Mouse (Mus musculus) MEL (cell line): Measurements from ENCODE around the gene Hck. TPM values are rescaled to one million over a fixed set of nuclear protein-coding genes. Genes with fewer than 3 reads are reported as not detected.

Source experiments
- DNase-seq: peaks from one replicate; pipeline ENCODE4 v3.0.0; 2011; ENCODE audit warnings: low read depth, low spot score
- H3K27ac ChIP-seq: 2 replicates; pipeline ENCODE4 v1.5.1; 2012; ENCODE audit warnings: low read depth, mild to moderate bottlenecking, control low read depth, low read length, moderate library complexity; ENCODE audit not compliant: control insufficient read depth
- H3K27me3 ChIP-seq, 2 experiments: fragments of 150-350 bp in 1 of 2; sonication (generic) in 1 of 2; 2 replicates each; pipeline ENCODE4 v1.6.1; 2012; ENCODE audit warnings: low read length in 2 of 2, mild to moderate bottlenecking in 2 of 2, improper control_type of control experiment in 1 of 2, moderate library complexity in 1 of 2; ENCODE audit not compliant: insufficient read depth in 2 of 2, control insufficient read depth in 1 of 2
- H3K36me3 ChIP-seq, 2 experiments: 2 replicates each; pipeline ENCODE4 v1.6.1; 2012 to 2014; ENCODE audit warnings: low read length in 2 of 2, improper control_type of control experiment in 1 of 2, inconsistent platforms in 1 of 2, mild to moderate bottlenecking in 1 of 2; ENCODE audit not compliant: insufficient read depth in 2 of 2, control insufficient read depth in 1 of 2
- H3K4me1 ChIP-seq, 2 experiments: fragments of 150-350 bp in 1 of 2; sonication (generic) in 1 of 2; 2 replicates each; pipeline ENCODE4 v1.6.1; 2012; ENCODE audit warnings: low read length in 2 of 2, improper control_type of control experiment in 1 of 2, mild to moderate bottlenecking in 1 of 2; ENCODE audit not compliant: insufficient read depth in 2 of 2, control insufficient read depth in 1 of 2
- H3K4me3 ChIP-seq, 2 experiments: fragments of 150-350 bp in 1 of 2; sonication (generic) in 1 of 2; 2 replicates each; pipeline ENCODE4 v1.5.1; 2012; ENCODE audit warnings: low read depth in 2 of 2, low read length in 2 of 2, mild to moderate bottlenecking in 2 of 2, moderate library complexity in 2 of 2, control low read depth in 1 of 2, improper control_type of control experiment in 1 of 2; ENCODE audit not compliant: control insufficient read depth in 1 of 2, insufficient read depth in 1 of 2
- H3K79me2 ChIP-seq: 2 replicates; pipeline ENCODE4 v1.6.1; 2012; ENCODE audit warnings: mild to moderate bottlenecking, low read length, moderate library complexity; ENCODE audit not compliant: control insufficient read depth, poor library complexity, insufficient read depth
- H3K9ac ChIP-seq: 2 replicates; pipeline ENCODE4 v1.6.1; 2012; ENCODE audit warnings: low read depth, mild to moderate bottlenecking, control low read depth, low read length, moderate library complexity; ENCODE audit not compliant: control insufficient read depth, poor library complexity, severe bottlenecking
- H3K9me3 ChIP-seq: fragments of 150-350 bp; sonication (generic); replicated peaks from 2 replicates; pipeline ENCODE4 v1.6.1; 2012; ENCODE audit warnings: mild to moderate bottlenecking, low read length, improper control_type of control experiment, moderate library complexity; ENCODE audit not compliant: insufficient read depth
- CHD1 ChIP-seq: IDR thresholded peaks from 2 replicates; pipeline ENCODE4 v1.6.1; 2012; ENCODE audit warnings: low read depth, mild to moderate bottlenecking, inconsistent platforms, low read length, improper control_type of control experiment
- CHD2 ChIP-seq: IDR thresholded peaks from 2 replicates; pipeline ENCODE4 v1.6.1; 2011; ENCODE audit warnings: low read length, improper control_type of control experiment
- E2F4 ChIP-seq: IDR thresholded peaks from 2 replicates; pipeline ENCODE4 v1.6.1; 2011; ENCODE audit warnings: low read depth, low read length, improper control_type of control experiment, borderline replicate concordance
- ETS1 ChIP-seq: IDR thresholded peaks from 2 replicates; pipeline ENCODE4 v1.6.1; 2012; ENCODE audit warnings: low read depth, mild to moderate bottlenecking, inconsistent platforms, low read length, improper control_type of control experiment, moderate library complexity
- GABPA ChIP-seq: IDR thresholded peaks from 2 replicates; pipeline ENCODE4 v1.6.1; 2012; ENCODE audit warnings: low read depth, mild to moderate bottlenecking, inconsistent platforms, low read length, improper control_type of control experiment, moderate library complexity
- GATA1 ChIP-seq: IDR thresholded peaks from 2 replicates; pipeline ENCODE4 v1.6.1; 2011; ENCODE audit warnings: low read depth, low read length, improper control_type of control experiment
- MAFK ChIP-seq: IDR thresholded peaks from 2 replicates; pipeline ENCODE4 v1.6.1; 2011; ENCODE audit warnings: low read depth, mild to moderate bottlenecking, low read length, improper control_type of control experiment, borderline replicate concordance
- MAZ ChIP-seq: IDR thresholded peaks from 2 replicates; pipeline ENCODE4 v1.6.1; 2012; ENCODE audit warnings: low read depth, mild to moderate bottlenecking, inconsistent platforms, low read length, improper control_type of control experiment
- MXI1 ChIP-seq: IDR thresholded peaks from 2 replicates; pipeline ENCODE4 v1.6.1; 2011; ENCODE audit warnings: mild to moderate bottlenecking, low read depth, low read length, improper control_type of control experiment
- MYB ChIP-seq: IDR thresholded peaks from 2 replicates; pipeline ENCODE4 v1.6.1; 2011; ENCODE audit warnings: mild to moderate bottlenecking, low read depth, low read length, improper control_type of control experiment
- MYC ChIP-seq: IDR thresholded peaks from 2 replicates; pipeline ENCODE4 v1.6.1; 2011; ENCODE audit warnings: low read depth, mild to moderate bottlenecking, low read length, improper control_type of control experiment, moderate library complexity
- POLR2A ChIP-seq, 2 experiments: IDR thresholded peaks; 2 replicates each; pipeline ENCODE4 v1.6.1; 2011 to 2012; ENCODE audit warnings: low read length in 2 of 2, mild to moderate bottlenecking in 2 of 2, control low read depth in 1 of 2, improper control_type of control experiment in 1 of 2, low read depth in 1 of 2, moderate library complexity in 1 of 2; ENCODE audit not compliant: control insufficient read depth in 1 of 2, insufficient read depth in 1 of 2, poor library complexity in 1 of 2
- RCOR1 ChIP-seq: IDR thresholded peaks from 2 replicates; pipeline ENCODE4 v1.6.1; 2012; ENCODE audit warnings: low read depth, mild to moderate bottlenecking, inconsistent platforms, low read length, improper control_type of control experiment
- TAL1 ChIP-seq: IDR thresholded peaks from 2 replicates; pipeline ENCODE4 v1.6.1; 2012; ENCODE audit warnings: mild to moderate bottlenecking, inconsistent platforms, low read length, moderate library complexity, mixed read lengths
- TBP ChIP-seq: IDR thresholded peaks from 2 replicates; pipeline ENCODE4 v1.8.0; 2011; ENCODE audit warnings: low read depth, low read length, improper control_type of control experiment
- USF1 ChIP-seq: IDR thresholded peaks from 2 replicates; pipeline ENCODE4 v1.6.1; 2014; ENCODE audit warnings: low read depth, mild to moderate bottlenecking, inconsistent platforms, low read length, improper control_type of control experiment, moderate library complexity
- ZC3H11A ChIP-seq: IDR thresholded peaks from 2 replicates; pipeline ENCODE4 v1.6.1; 2012; ENCODE audit warnings: low read depth, mild to moderate bottlenecking, inconsistent platforms, low read length, improper control_type of control experiment
- ZMIZ1 ChIP-seq: IDR thresholded peaks from 2 replicates; pipeline ENCODE4 v1.6.1; 2012; ENCODE audit warnings: low read depth, mild to moderate bottlenecking, inconsistent platforms, low read length, improper control_type of control experiment, moderate library complexity
- ZNF384 ChIP-seq: IDR thresholded peaks from 2 replicates; pipeline ENCODE4 v1.6.1; 2012; ENCODE audit warnings: low read depth, mild to moderate bottlenecking, inconsistent platforms, low read length, improper control_type of control experiment
- polyA plus RNA-seq, 2 experiments: library from polyadenylated mRNA; stranded (reverse) in 1 of 2; unstranded in 1 of 2; fragments of >175 nt in 1 of 2; fragments of >200 nt in 1 of 2; gene quantifications; 2 replicates each; pipeline versions ENCODE4 v1.2.1 to v1.2.4; 2012; ENCODE audit warnings: low replicate concordance in 2 of 2, low read depth in 1 of 2; ENCODE audit not compliant: insufficient read length in 2 of 2, insufficient read depth in 1 of 2, missing spikeins in 1 of 2
- total RNA-seq: library from RNA; depleted of rRNA; stranded (reverse); fragments of 300-350 nt; gene quantifications from 2 replicates; pipeline ENCODE4 v1.2.3, GENCODE M21; 2012

The Hck gene
- total and polyA plus RNA-seq, 3 experiments: not detected

- TF ChIP-seq MXI1: no peak
- TF ChIP-seq ZNF384: 0 out of 2 replicates have a peak, but pooled peaks have one; percentile 31
Observed at GRCm38 (mm10) chr2:153080841-153081523, 27.3 kb upstream of the Hck start (continued).

- Histone ChIP-seq H3K9ac (no peak overlapping the region), H3K4me1 (no peaks in the 10 kb centered on the region), H3K36me3 (no peaks in the 10 kb centered on the region), H3K27ac (no peak overlapping the region), H3K79me2 (no peaks in the 10 kb centered on the region), H3K4me3 (no peak overlapping the region), H3K27me3 (no peaks in the 10 kb centered on the region), H3K9me3 (no peaks in the 10 kb centered on the region)
- TF ChIP-seq CHD1 (no peak), CHD2 (no peak), E2F4 (no peak), MYC (no peak), USF1 (no peak), RCOR1 (no peak), ETS1 (no peak), GATA1 (no peak), GABPA (no peak), MAZ (no peak), ZC3H11A (no peak)
- no peak for DNase-seq
Observed at GRCm38 (mm10) chr2:153081866-153082265, 26.4 kb upstream of the Hck start.

GRCm38 (mm10) chr2:153083275-153083674, 25.0 kb upstream of the Hck start:
- Histone ChIP-seq H3K27me3 (no peaks in the 10 kb centered on the region), H3K36me3 (no peaks in the 10 kb centered on the region), H3K9ac (no peak overlapping the region), H3K4me1 (no peaks in the 10 kb centered on the region), H3K27ac (no peak overlapping the region), H3K4me3 (no peak overlapping the region), H3K79me2 (no peaks in the 10 kb centered on the region), H3K9me3 (no peaks in the 10 kb centered on the region)
- no peak for DNase-seq
- TF ChIP-seq ZMIZ1 (no peak), POLR2A (IDR thresholded peaks at IDR 0.05; ENCODE audit: control insufficient read depth in 1 of 2, insufficient read depth in 1 of 2, low read depth in 1 of 2, low read length in 2 of 2, poor library complexity in 1 of 2) (no peak), MYB (no peak), TBP (no peak), MAFK (no peak), TAL1 (no peak), ZC3H11A (no peak), MXI1 (no peak)
